Mouse (Mus musculus): Measurements from ENCODE around the gene Col1a1. TPM values are rescaled to one million over a fixed set of nuclear protein-coding genes. Genes with fewer than 3 reads are reported as not detected.

Gene Col1a1
- polyA plus RNA-seq, 1 experiment from 2014 or later: 135 TPM

DNA sequence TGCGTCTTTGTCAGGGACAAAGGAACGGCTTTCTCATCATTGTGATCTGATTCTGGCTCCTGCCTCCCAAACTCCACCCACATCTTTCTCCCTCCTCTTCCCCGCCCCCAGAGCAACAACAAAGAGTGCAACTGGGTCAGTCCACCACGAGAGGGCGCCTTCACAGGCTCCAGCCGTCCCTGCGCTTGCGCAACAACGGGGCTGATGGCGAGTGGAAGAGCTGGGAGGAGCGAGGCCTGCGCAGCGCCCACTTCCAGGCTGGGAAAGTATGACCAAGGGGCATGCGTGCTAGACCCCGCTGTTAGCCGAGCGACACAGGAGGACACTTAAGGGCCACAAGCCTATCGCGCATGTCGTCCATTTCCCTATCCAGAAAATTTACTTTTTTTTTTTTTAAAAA lies 42.9 kb downstream of the Col1a1 start:
- ATAC-seq: peak; percentile 83
- peaks cover 30% of the 10 kb centered on the region for H3K4me1 ChIP-seq
- H3K36me3 ChIP-seq: no peaks in the 10 kb centered on the region
- 0 out of 2 replicates have a peak, but pooled peaks cover 5% of the 10 kb centered on the region for H3K27me3 ChIP-seq (replicated peaks)
- 0 out of 2 replicates have a peak overlapping the region, but pooled peaks have one; percentile 19 for H3K4me3 ChIP-seq
- no peaks in the 10 kb centered on the region for H3K9me3 ChIP-seq (replicated peaks)
- peak overlapping the region; percentile 62 for H3K4me2 ChIP-seq
- WGBS (ENCODE audit: insufficient replicate concordance): under 1% methylated on average over 20 of the region's 20 CpGs
- H3K9ac ChIP-seq: peak overlapping the region; percentile 55
- peak overlapping the region; percentile 78 for H3K27ac ChIP-seq

DNA sequence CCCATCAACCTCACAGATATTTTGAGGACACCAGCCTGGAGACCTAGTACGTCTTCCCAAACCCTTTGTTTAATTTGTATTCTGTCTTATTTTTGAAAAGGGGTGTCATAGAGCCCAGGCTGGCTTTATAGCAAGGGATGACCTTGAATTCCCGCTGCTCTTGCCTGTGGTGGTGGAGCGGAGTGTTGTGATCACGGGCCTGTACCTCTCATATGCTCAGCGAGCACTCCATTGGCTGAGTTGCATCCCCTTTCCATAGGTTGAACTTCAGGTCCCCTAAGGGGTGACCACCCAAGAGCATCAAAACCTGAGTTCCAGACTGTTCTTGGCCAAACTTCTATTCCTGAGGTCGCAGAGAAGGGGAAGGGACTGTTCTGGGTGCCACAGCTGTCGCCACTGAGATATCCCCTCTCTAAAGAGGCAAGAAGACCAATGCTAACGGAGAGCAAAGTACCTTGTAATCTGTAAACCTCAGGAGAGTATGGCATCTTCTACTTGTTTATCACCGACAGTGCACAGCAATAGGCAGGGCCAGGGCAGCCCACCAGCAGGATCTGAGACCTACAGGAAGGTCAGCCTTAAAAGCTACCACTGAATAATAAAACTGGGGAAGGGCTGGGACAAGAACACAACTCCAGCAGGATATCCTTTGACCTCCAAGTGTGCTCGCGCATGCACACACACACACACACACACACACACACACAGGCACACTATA lies 43.6 kb downstream of the Col1a1 start:
- Histone ChIP-seq H3K27me3 (replicated peaks) (0 out of 2 replicates have a peak, but pooled peaks cover 3% of the 10 kb centered on the region), H3K4me2 (peak overlapping the region; percentile 62), H3K9me3 (replicated peaks) (no peaks in the 10 kb centered on the region), H3K27ac (peak overlapping the region; percentile 78), H3K4me3 (no peak overlapping the region), H3K4me1 (peaks cover 37% of the 10 kb centered on the region), H3K36me3 (no peaks in the 10 kb centered on the region), H3K9ac (peak overlapping the region; percentile 55)
- WGBS (ENCODE audit: insufficient replicate concordance): 54% methylated on average over 11 of the region's 11 CpGs
- ATAC-seq: peak; percentile 75

DNA sequence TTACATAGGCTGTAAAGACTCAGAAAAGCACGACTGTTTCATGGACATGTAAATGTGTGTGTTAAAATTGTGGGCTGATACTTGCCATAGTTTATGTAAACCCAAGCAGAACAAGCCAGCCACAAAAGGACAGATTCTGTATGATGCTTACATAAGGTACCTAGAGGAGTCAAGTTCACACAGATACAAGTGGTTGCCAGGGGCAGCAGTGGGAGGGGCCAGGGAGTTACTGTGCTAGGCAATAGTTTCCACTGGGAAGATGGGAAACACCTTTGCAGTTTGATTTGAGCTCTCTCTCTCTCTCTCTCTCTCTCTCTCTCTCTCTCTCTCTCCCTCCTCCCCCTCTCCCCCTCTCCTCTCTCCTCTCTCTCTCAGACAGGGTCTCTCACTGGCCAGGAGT lies 49.1 kb downstream of the Col1a1 start:
- no peak for ATAC-seq
- H3K4me2 ChIP-seq: no peak overlapping the region
- no peaks in the 10 kb centered on the region for H3K27me3 ChIP-seq (replicated peaks)
- H3K9me3 ChIP-seq (replicated peaks): no peaks in the 10 kb centered on the region
- no peaks in the 10 kb centered on the region for H3K36me3 ChIP-seq
- H3K27ac ChIP-seq: no peak overlapping the region
- peaks cover 65% of the 10 kb centered on the region for H3K4me1 ChIP-seq
- WGBS (ENCODE audit: insufficient replicate concordance): 51% methylated on average over 1 of the region's 1 CpGs
- H3K4me3 ChIP-seq: no peak overlapping the region
- no peak overlapping the region for H3K9ac ChIP-seq

DNA sequence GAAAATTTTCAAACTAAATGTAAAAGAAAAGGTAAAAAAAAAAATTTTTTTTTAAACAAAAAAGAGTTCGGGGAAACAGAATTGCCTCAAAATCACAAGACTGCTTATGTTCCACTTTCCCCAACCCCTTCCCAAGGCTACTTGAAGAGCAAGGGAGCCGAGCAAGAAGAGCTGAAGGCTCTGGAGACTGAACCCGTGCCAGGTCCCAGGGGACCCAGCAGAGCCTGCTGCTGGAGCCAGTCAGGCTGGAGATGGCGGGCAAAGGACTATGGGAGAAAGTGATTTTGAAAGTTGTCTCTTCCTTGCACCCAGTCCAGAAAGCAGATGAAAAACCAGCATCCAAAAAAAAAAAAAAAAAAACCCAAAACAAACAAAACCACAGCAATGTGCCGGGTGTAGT lies 49.8 kb downstream of the Col1a1 start:
- Histone ChIP-seq H3K4me3 (no peak overlapping the region), H3K9ac (no peak overlapping the region), H3K27ac (no peak overlapping the region), H3K36me3 (no peaks in the 10 kb centered on the region), H3K9me3 (replicated peaks) (no peaks in the 10 kb centered on the region), H3K27me3 (replicated peaks) (no peaks in the 10 kb centered on the region), H3K4me1 (peaks cover 64% of the 10 kb centered on the region), H3K4me2 (no peak overlapping the region)
- 73% methylated on average over 5 of the region's 5 CpGs for WGBS (ENCODE audit: insufficient replicate concordance)
- ATAC-seq: no peak

DNA sequence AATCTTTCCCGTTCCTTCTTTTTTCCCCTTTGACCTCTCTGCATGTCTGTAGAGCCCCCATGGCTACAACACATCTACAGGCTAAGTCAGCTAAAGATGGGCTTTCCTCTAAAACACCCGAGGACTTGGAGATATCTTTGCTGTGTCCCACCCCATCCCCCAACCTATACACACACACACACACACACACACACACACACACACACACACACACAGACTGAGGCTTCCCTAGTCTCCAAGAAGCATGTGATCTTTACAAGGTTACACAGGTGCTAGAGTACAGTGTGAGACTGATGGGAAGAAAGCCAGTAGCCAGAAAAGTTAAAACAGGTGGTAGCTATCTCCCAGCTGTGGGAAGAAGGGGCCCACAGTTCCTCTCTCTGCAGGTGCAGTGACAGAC lies 50.4 kb downstream of the Col1a1 start:
- Histone ChIP-seq H3K4me1 (peaks cover 63% of the 10 kb centered on the region), H3K9ac (no peak overlapping the region), H3K4me3 (no peak overlapping the region), H3K36me3 (no peaks in the 10 kb centered on the region), H3K27me3 (replicated peaks) (no peaks in the 10 kb centered on the region), H3K4me2 (no peak overlapping the region), H3K9me3 (replicated peaks) (no peaks in the 10 kb centered on the region), H3K27ac (no peak overlapping the region)
- WGBS (ENCODE audit: insufficient replicate concordance): 60% methylated on average over 2 of the region's 2 CpGs
- no peak for ATAC-seq

DNA sequence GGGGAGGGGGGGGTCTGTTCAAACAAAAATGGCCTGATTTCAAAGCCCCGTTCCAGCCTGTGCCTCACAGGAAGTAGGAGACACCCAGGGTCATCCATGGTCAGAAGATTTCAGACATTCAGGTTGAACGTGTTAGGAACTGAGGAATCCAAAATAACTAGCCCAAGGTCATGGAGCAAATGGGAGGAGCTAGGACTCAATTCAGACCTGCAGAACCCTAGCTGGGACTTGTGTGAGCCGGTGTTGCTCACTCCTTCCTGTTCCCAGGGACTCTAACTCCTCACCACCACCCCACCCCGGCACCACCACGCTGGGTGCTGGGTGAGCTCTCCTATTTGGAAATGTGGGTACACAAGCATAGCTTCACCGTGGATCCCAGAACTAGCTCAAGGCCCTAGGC lies 51.3 kb downstream of the Col1a1 start:
- 0 out of 2 replicates have a peak overlapping the region, but pooled peaks have one; percentile 12 for H3K9ac ChIP-seq
- H3K4me3 ChIP-seq: no peak overlapping the region
- no peaks in the 10 kb centered on the region for H3K9me3 ChIP-seq (replicated peaks)
- 0 out of 2 replicates have a peak overlapping the region, but pooled peaks have one; percentile 12 for H3K27ac ChIP-seq
- H3K27me3 ChIP-seq (replicated peaks): no peaks in the 10 kb centered on the region
- H3K36me3 ChIP-seq: no peaks in the 10 kb centered on the region
- H3K4me2 ChIP-seq: no peak overlapping the region
- WGBS (ENCODE audit: insufficient replicate concordance): 50% methylated on average over 6 of the region's 6 CpGs
- H3K4me1 ChIP-seq: peaks cover 66% of the 10 kb centered on the region
- no peak for ATAC-seq

DNA sequence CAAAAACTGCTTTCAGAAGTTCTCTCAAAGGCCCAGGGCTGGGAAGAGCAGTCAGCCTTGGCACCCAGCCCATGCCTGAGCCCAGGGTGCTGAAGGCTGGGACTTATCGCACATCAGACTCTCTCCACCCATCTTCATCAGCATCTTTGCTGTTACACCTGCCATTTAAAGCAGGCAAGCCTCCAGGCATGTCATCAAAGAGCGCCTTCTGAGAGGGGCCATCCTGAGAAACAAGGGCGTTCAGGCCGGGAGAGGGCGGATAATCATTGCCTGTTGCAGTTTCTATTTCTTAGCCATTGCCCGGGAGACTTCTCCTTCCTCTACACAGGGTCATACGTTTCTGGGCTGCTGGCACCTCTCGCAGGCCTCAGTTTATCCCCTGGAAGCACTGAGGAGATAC lies 51.8 kb downstream of the Col1a1 start:
- H3K9me3 ChIP-seq (replicated peaks): no peaks in the 10 kb centered on the region
- H3K36me3 ChIP-seq: no peaks in the 10 kb centered on the region
- H3K9ac ChIP-seq: peak overlapping the region; percentile 12; the same call in 1 of the 2 replicates
- no peaks in the 10 kb centered on the region for H3K27me3 ChIP-seq (replicated peaks)
- peak overlapping the region; percentile 94 for H3K4me2 ChIP-seq
- ATAC-seq: no peak
- peak overlapping the region; percentile 12; the same call in 1 of the 2 replicates for H3K27ac ChIP-seq
- no peak overlapping the region for H3K4me3 ChIP-seq
- peaks cover 72% of the 10 kb centered on the region for H3K4me1 ChIP-seq
- 75% methylated on average over 8 of the region's 8 CpGs for WGBS (ENCODE audit: insufficient replicate concordance)

DNA sequence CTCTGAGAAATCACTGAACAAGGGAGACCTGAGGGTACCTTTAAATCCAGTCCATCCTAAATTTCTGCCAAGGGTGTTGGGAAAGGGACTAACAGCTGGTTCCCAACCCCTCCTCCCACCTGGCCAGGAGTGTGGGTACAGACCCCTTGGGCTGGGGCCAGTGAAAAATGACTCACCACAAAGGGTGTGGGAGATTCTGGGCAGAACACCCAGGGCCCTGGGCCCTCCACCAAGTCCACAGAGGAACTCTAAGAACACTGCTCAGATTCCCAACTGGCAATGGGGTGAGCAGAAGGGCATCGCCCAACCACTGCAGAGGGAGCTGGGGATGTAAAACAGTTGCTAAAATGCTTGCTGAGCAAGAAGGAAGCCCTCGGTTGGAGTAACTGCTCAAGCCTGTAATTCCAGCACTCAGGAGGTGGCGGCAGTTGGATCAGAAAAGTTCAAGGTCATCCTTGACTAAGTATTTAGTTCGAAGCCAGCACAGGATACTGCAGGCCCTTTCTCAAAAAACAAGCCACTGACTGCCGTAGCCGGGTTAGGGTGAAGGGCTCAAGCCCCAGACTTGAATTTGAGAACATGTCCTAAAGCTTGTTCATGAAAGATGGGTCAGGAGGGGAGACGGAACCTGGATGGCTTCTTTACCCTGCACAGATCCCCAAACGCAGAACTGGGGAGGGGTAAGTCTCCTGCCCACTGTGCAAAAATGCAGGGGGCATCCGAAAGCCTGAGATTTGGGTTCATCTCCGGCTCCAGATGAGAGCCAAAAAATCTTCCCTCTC lies 52.9 kb downstream of the Col1a1 start:
- Histone ChIP-seq H3K27me3 (replicated peaks) (no peaks in the 10 kb centered on the region), H3K27ac (peak overlapping the region; percentile 90), H3K4me2 (peak overlapping the region; percentile 94), H3K9ac (peak overlapping the region; percentile 95), H3K9me3 (replicated peaks) (no peaks in the 10 kb centered on the region), H3K36me3 (peaks cover 7% of the 10 kb centered on the region), H3K4me3 (peak overlapping the region; percentile 86), H3K4me1 (peaks cover 82% of the 10 kb centered on the region)
- WGBS (ENCODE audit: insufficient replicate concordance): 28% methylated on average over 10 of the region's 10 CpGs
- no peak for ATAC-seq

DNA sequence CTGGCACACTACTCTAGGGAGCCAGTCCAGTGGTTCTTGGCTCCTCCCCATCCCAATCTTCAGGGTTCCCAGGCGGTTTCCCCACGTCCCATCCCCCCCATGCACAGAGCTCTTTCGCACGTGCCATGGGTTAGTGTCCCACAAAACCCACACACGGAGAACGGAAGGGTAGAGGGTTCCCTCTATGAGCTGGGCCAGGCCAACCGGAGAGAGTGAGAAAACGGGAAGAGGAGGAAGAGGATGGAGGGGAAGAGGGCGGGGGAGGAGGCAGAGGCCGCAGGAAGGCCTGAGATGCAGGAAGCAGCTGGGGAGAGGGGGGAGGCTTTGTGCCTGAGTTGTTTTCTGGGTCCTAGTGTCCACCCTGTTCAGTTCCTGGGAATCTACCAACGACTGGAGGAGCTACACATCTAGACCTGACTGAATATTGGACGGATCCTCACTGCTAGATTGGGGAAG lies 53.6 kb downstream of the Col1a1 start:
- Histone ChIP-seq H3K9ac (peak overlapping the region; percentile 95), H3K27ac (peak overlapping the region; percentile 90), H3K27me3 (replicated peaks) (no peaks in the 10 kb centered on the region), H3K4me2 (peak overlapping the region; percentile 94), H3K4me3 (peak overlapping the region; percentile 86), H3K36me3 (peaks cover 13% of the 10 kb centered on the region), H3K4me1 (peaks cover 82% of the 10 kb centered on the region), H3K9me3 (replicated peaks) (no peaks in the 10 kb centered on the region)
- WGBS (ENCODE audit: insufficient replicate concordance): under 1% methylated on average over 12 of the region's 12 CpGs
- ATAC-seq: peak; percentile 58

DNA sequence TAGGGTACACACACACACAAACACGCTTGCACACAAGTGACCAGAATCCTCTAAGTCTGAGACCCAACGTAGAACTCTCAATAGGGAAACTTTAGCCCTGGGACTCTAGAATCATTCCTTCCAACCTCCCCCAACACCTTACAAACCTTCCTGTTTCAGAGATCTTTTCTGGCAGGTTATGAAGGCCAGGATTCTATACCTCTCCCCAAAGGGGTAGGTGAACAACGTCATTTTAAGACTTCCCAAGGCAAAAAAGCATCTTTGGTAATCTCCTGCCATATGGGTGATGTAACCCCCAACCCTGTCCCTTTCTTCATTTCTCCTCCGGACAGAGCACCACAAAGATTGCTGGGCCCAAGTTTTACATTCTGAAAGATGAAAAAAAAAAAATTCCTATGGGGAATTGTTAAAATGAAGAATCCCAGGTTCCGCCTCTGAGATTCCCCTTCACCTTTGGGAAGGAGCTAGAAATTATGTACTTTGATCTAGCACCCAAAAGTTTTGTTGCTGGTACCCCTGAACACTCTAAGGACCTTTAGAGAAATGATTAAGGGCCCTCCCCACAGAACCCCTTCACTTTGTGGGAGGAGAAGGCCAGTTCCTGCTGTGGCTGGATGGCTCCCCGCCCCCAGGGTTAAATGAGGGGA lies 54.2 kb downstream of the Col1a1 start:
- H3K27me3 ChIP-seq (replicated peaks): no peaks in the 10 kb centered on the region
- ATAC-seq: peak; percentile 5; the same call in 1 of the 2 replicates
- peaks cover 82% of the 10 kb centered on the region for H3K4me1 ChIP-seq
- H3K4me3 ChIP-seq: peak overlapping the region; percentile 86
- WGBS (ENCODE audit: insufficient replicate concordance): 30% methylated on average over 6 of the region's 6 CpGs
- peak overlapping the region; percentile 94 for H3K4me2 ChIP-seq
- H3K9me3 ChIP-seq (replicated peaks): no peaks in the 10 kb centered on the region
- peaks cover 19% of the 10 kb centered on the region for H3K36me3 ChIP-seq
- peak overlapping the region; percentile 90 for H3K27ac ChIP-seq
- peak overlapping the region; percentile 95 for H3K9ac ChIP-seq

DNA sequence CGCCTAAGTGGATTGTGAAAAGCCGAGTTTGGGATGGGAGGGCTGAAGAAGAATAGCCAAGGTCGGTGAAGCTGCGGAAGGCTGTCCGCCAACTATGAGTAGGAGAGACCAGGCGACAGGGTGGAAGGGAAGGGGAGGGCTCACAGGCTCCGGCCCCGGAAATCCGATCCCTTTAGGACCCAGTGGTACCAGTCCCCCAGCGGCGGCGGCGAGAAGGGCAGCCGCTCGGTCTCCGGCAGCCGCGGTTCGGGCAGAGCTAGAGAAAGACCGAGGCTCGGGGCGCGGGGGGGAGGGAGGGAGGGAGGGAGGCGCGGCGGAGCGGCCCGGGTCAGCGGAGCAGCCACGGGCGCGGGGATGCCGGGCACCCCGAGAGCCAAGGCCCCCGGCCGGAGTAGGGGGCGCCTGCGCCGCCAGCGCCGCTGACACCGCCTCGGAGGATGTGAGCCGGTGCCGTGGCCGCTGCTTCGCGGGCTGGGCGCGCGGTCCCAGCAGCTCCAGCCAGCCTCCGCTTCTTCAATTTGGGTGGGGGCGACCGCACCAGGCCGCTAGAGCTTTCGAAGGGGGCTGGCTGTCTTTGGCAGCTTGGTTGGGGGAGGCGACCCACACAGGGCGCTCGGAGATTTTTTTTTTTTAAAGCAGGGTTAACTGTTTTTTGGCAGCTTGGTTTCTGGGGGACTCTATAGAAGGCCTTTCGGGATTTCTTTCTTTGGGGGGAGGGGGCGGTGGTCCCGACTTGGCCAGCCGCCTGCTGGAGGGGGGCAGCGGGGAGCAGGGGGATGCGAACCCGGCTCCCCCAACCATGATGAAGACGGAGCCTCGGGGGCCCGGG lies 54.9 kb downstream of the Col1a1 start, which contains the start of gene Ppp1r9b:
TSS of gene Ppp1r9b (plus strand) at position 287 of the 829 bp plus-strand sequence.
- peak; percentile 84 for ATAC-seq
- WGBS (ENCODE audit: insufficient replicate concordance): under 1% methylated on average over 41 of the region's 69 CpGs

More for the DNA sequence above, 54.9 kb downstream of the Col1a1 start, which contains the start of gene Ppp1r9b:
- Histone ChIP-seq H3K36me3 (peaks cover 26% of the 10 kb centered on the region), H3K4me3 (peak within 1 kb of the TSS; percentile 86), H3K9me3 (replicated peaks) (no peaks in the 10 kb centered on the region), H3K27ac (peak within 1 kb of the TSS; percentile 90), H3K4me1 (peaks cover 86% of the 10 kb centered on the region), H3K4me2 (peak within 1 kb of the TSS; percentile 94), H3K27me3 (replicated peaks) (no peaks in the 10 kb centered on the region), H3K9ac (peak within 1 kb of the TSS; percentile 95)
